Mouse (Mus musculus) testis, adult 2 months (tissue): ENCODE data around the gene Oard1.

Experiments
- CTCF ChIP-seq: fragments of 200-500 bp; IDR thresholded peaks from 2 replicates; pipeline ENCODE4 v1.5.1; 2012; ENCODE audit warnings: low read depth, mild to moderate bottlenecking, inconsistent platforms, low read length, moderate library complexity; ENCODE audit not compliant: control insufficient read depth, insufficient read depth, insufficient replicate concordance
- POLR2A ChIP-seq: fragments of 200-500 bp; IDR thresholded peaks from 2 replicates; pipeline ENCODE4 v1.6.1; 2012; ENCODE audit warnings: low read depth, mild to moderate bottlenecking, inconsistent platforms, low read length, moderate library complexity; ENCODE audit not compliant: control insufficient read depth

DNA sequence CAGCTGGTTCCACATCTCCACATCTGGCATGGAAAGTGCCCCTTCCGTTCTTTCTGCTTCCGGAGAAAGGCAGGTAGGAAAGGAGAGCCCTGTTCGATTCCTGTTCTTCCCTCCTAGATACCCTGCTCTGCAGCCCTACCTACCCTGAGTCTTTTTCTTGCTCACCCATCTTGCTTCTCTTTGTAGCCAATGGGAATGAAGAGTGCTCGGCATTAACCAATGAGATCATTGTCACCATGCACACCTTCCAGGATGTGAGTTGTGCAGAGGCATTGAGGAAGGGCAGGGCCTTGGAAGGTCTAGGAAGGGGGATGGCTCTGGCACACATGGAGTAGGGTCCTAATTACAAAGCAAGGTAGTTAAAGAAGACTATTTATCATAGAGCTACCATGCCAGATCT lies 53.6 kb downstream of the Oard1 start:
- no peak for TF ChIP-seq CTCF
- no peak for TF ChIP-seq POLR2A
